Mouse (Mus musculus) adrenal gland, adult 8-10 months (tissue): ENCODE results near the gene Olfr380. TPM values are rescaled to one million over a fixed set of nuclear protein-coding genes. Genes with fewer than 3 reads are reported as not detected.

Experiments used
- DNase-seq: peaks from one replicate; pipeline ENCODE4 v3.0.0; 2022
- total RNA-seq, 4 experiments: library from RNA; stranded (reverse); gene quantifications; 2 replicates each; pipeline ENCODE4 v1.2.4; 2022

Gene Olfr380
- not detected for total RNA-seq

DNA sequence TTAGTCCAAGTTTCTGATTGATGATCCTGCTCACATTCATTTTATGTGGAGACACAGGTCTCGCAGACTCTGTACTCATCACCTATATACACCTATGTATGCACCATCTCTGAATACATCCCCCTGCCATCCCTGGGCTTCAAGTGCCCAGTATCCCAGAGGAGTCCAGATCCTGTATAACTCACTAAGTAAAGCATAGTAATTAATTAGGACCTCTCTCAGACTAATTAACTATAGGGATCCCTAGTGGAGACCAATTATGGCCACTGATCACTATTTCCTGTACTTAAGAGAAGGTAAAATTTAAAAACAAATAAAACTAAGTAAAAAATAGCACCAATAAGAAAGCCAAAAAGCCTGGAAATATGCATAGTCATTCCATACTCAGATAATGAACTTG lies at the start of gene Olfr380:
Olfr380 (minus strand) TSS at position 101 of the 400 bp plus-strand sequence.
- DNase-seq: no peak

DNA sequence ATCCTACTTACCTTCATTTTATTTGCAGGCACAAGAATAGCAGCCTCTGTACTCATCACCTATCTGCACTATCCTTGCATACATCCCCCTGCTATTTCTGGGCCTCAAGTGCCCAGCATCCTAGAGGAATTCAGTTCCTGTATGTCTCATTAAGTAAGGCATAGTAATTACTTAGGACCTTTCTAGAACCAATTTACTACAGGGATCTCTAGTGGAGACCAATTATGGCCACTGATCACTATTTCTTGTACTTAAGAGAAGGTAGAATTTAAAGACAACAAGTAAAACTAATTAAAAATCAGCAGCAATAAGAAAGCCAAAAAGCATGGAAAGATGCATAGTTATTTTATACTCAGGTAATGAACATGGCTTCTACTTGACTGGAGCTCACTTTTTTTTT lies 34.2 kb upstream of the Olfr380 start, which contains the start of gene Olfr381:
Olfr381 (minus strand) TSS at position 101 of the 400 bp plus-strand sequence.
- DNase-seq: no peak

DNA sequence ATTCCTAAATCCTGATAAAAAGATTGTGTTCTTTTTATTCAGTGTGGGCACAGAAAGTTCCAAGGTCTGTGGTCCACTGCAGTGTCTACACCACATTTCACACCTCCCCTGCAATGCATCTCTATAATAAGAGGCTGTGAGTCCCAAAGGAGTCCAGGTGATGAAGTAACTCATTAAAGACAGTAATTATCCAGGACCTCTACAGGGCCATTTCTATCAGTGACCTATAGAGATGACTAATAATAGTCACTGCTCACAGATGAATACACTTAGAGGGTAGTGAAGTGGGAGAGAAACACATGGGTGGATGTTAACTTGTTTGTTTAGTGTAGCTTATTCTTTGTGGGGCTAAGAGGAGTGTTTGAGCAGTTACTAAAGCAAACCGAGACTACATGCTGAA lies 28.9 kb downstream of the Olfr380 start, which contains the start of gene Olfr378:
Olfr378 (minus strand) TSS at position 101 of the 400 bp plus-strand sequence.
- DNase-seq: no peak

Other genes starting within 250 kb of the Olfr380 start
- gene Trpv1, start 223.2 kb downstream of the Olfr380 start, total RNA-seq: under 1 TPM in 2 of 4 experiments, not detected in 2; 0.20 to 0.81 TPM
- gene Trpv3, start 190.1 kb downstream of the Olfr380 start, total RNA-seq: under 1 TPM; 0.08 to 0.15 (median 0.14) TPM
- 10 to 100 TPM in 1 of 4 experiments, 1 to 10 TPM in 3; 5.7 to 12.9 (median 7.3) TPM for gene Aspa, start 127.9 kb downstream of the Olfr380 start, total RNA-seq
- gene Gm49340, start 127.8 kb downstream of the Olfr380 start, total RNA-seq: not detected
- gene Spata22, start 127.8 kb downstream of the Olfr380 start, total RNA-seq: under 1 TPM in 3 of 4 experiments, not detected in 1; 0.38 to 0.67 (median 0.52) TPM
- gene Olfr20, start 106.7 kb downstream of the Olfr380 start, total RNA-seq: not detected
- gene Olfr376, start 86.3 kb downstream of the Olfr380 start, total RNA-seq: not detected
- gene Olfr1, start 57.9 kb downstream of the Olfr380 start, total RNA-seq: not detected
- not detected for gene Olfr378, start 29.0 kb downstream of the Olfr380 start, total RNA-seq
- gene Olfr381, start 34.1 kb upstream of the Olfr380 start, total RNA-seq: not detected
- not detected for gene Olfr382, start 59.7 kb upstream of the Olfr380 start, total RNA-seq
- gene Olfr385, start 135.5 kb upstream of the Olfr380 start, total RNA-seq: not detected
- gene Olfr384, start 141.1 kb upstream of the Olfr380 start, total RNA-seq: under 1 TPM in 1 of 4 experiments, not detected in 3; 0.31 TPM
- gene Zfp735, start 231.3 kb upstream of the Olfr380 start, total RNA-seq: not detected